Mouse (Mus musculus) intestine, postnatal 0 days (tissue): Measurements from ENCODE around the gene Runx1. TPM values are rescaled to one million over a fixed set of nuclear protein-coding genes. Genes with fewer than 3 reads are reported as not detected.

ENCODE experiments used
- ATAC-seq: fragments of 200-750 bp; cut with Nextera tagmentation; 2 replicates; pipeline ENCODE4 v1.8.0; 2017; ENCODE audit warnings: mild to moderate bottlenecking, moderate TSS enrichment, moderate library complexity
- H3K27ac ChIP-seq: fragments of 300-500 bp; sonication (generic); 2 replicates; pipeline ENCODE4 v1.5.1; 2014; ENCODE audit warnings: mild to moderate bottlenecking, low read depth, low read length, moderate library complexity
- H3K27me3 ChIP-seq: fragments of 300-500 bp; sonication (generic); replicated peaks from 2 replicates; pipeline ENCODE4 v1.6.1; 2014; ENCODE audit warnings: low read length, mixed read lengths; ENCODE audit not compliant: control insufficient read depth, insufficient read depth
- H3K36me3 ChIP-seq: fragments of 300-500 bp; sonication (generic); 2 replicates; pipeline ENCODE4 v1.6.1; 2014; ENCODE audit warnings: mild to moderate bottlenecking, moderate library complexity; ENCODE audit not compliant: control insufficient read depth, insufficient read depth
- H3K4me1 ChIP-seq: fragments of 300-500 bp; sonication (generic); replicated peaks from 2 replicates; pipeline ENCODE4 v1.6.1; 2014; ENCODE audit warnings: antibody characterized with exemption, low read length, mixed read lengths; ENCODE audit not compliant: control insufficient read depth, insufficient read depth
- H3K4me2 ChIP-seq: fragments of 300-500 bp; sonication (generic); replicated peaks from 2 replicates; pipeline ENCODE4 v1.6.1; 2014; ENCODE audit warnings: low read depth, mild to moderate bottlenecking, moderate library complexity
- H3K4me3 ChIP-seq: fragments of 300-500 bp; sonication (generic); 2 replicates; pipeline ENCODE4 v1.5.1; 2014; ENCODE audit warnings: low read depth, low read length
- H3K9ac ChIP-seq: fragments of 300-500 bp; sonication (generic); 2 replicates; pipeline ENCODE4 v1.6.1; 2014; ENCODE audit warnings: mild to moderate bottlenecking, low read depth, low read length
- H3K9me3 ChIP-seq: fragments of 300-500 bp; sonication (generic); 2 replicates; pipeline ENCODE4 v1.6.1; 2016; ENCODE audit warnings: mixed run types; ENCODE audit not compliant: control insufficient read depth
- CTCF ChIP-seq: sonication (generic); IDR thresholded peaks from 2 replicates; pipeline ENCODE4 v1.5.1; 2016; ENCODE audit warnings: low read depth, mild to moderate bottlenecking, control low read depth, antibody characterized with exemption, moderate library complexity
- WGBS: fragments of 180-500 bp; shearing (Covaris S2); extraction: QIAGEN DNeasy Blood & Tissue Kit; methylation state at CpG from one replicate; pipeline ENCODE4 v1.1.7; 2014; 5-methylcytosine and 5-hydroxymethylcytosine counted together
- polyA plus RNA-seq: library from polyadenylated mRNA; unstranded; fragments of >200 nt; fragmentation: Nextera tagmentation; extraction: Ambion mirVana; gene quantifications from 2 replicates; pipeline ENCODE4 v1.2.1, GENCODE M21; 2015

Gene Runx1
- polyA plus RNA-seq, 1 experiment from 2014 or later, result 1.7 TPM

GRCm38 (mm10) chr16:92552106-92552382, 273.9 kb downstream of the Runx1 start:
- H3K27me3 ChIP-seq, result no peaks in the 10 kb centered on the region
- no peaks in the 10 kb centered on the region for H3K4me1 ChIP-seq
- 65% methylated on average over 9 of the region's 9 CpGs for WGBS
- no peak overlapping the region for H3K4me3 ChIP-seq
- no peak for TF ChIP-seq CTCF
- no peaks in the 10 kb centered on the region for H3K9me3 ChIP-seq
- H3K36me3 ChIP-seq, result no peaks in the 10 kb centered on the region
- no peak overlapping the region for H3K9ac ChIP-seq
- no peak overlapping the region for H3K27ac ChIP-seq
- H3K4me2 ChIP-seq, result no peak overlapping the region
- ATAC-seq, result no peak
